In the genomic region with DNA sequence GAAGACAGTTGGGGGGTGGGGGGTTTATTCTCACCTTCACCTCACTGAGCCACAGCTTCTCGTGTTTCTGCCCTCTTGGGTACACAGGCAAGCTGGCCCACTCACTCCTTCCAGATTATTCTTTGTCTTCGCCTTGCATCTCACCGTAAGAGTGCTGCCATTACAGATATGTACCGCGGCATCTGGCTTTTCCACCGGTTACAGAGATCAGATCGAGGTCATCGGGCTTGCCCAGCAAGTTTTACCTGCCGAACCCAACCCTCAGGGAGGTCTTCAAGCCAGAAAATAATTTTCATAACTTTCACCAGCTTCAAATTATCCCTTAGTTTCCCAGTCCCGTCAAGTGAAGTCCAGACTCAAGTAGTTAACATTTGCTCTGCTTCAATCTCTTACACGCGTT, we compare ENCODE assay signal across 19 mouse cellular contexts.
"Had no signal": no experiment of that assay in that cellular context is flagged by ENCODE, and none has a peak within 500 bp of the region (broad histone marks: within the 10 kb centered on the region; RNA-seq: fewer than 3 reads in every experiment).

No protein-coding gene starts in this region.

- H3K9ac ChIP-seq: liver, embryonic 12.5 days; liver, embryonic 14.5 days; lung, embryonic 14.5 days; midbrain, embryonic 12.5 days; neural tube, embryonic 13.5 days; neural tube, embryonic 15.5 days; stomach, embryonic 15.5 days had no signal

- H3K27me3 ChIP-seq: liver, embryonic 12.5 days; midbrain, embryonic 12.5 days; neural tube, embryonic 13.5 days; neural tube, embryonic 15.5 days; stomach, embryonic 15.5 days had no signal

- H3K4me1 ChIP-seq: liver, embryonic 12.5 days; midbrain, embryonic 10.5 days; midbrain, embryonic 12.5 days; neural tube, embryonic 13.5 days; neural tube, embryonic 15.5 days; stomach, embryonic 15.5 days had no signal

- H3K4me3 ChIP-seq: liver, embryonic 12.5 days; midbrain, embryonic 10.5 days; midbrain, embryonic 12.5 days; myocyte; neural tube, embryonic 13.5 days; neural tube, embryonic 15.5 days; stomach, embryonic 15.5 days had no signal

- H3K27ac ChIP-seq: liver, embryonic 12.5 days; liver, embryonic 14.5 days; midbrain, embryonic 10.5 days; midbrain, embryonic 12.5 days; neural tube, embryonic 13.5 days; neural tube, embryonic 15.5 days; stomach, embryonic 15.5 days; stomach, postnatal 0 days had no signal

- H3K9me3 ChIP-seq: liver, embryonic 12.5 days; midbrain, embryonic 10.5 days; midbrain, embryonic 12.5 days; neural tube, embryonic 13.5 days; neural tube, embryonic 15.5 days; stomach, embryonic 15.5 days had no signal

- DNase-seq: lung, adult 18-20 months; lung, embryonic 14.5 days; lung, postnatal 10 days; lung, postnatal 4 days; midbrain, embryonic 14.5 days; right cerebral cortex, postnatal 14 days; thymus, adult 2 months; thymus, postnatal 25 days; thymus, postnatal 4 days had no signal

- H3K36me3 ChIP-seq: liver, embryonic 12.5 days; midbrain, embryonic 10.5 days; midbrain, embryonic 12.5 days; neural tube, embryonic 13.5 days; neural tube, embryonic 15.5 days; stomach, embryonic 15.5 days had no signal

- H3K4me2 ChIP-seq: liver, embryonic 12.5 days; lung, embryonic 14.5 days; midbrain, embryonic 12.5 days; neural tube, embryonic 13.5 days; neural tube, embryonic 15.5 days; stomach, embryonic 15.5 days had no signal

- ATAC-seq: liver, embryonic 12.5 days; midbrain, embryonic 16.5 days had no signal
